Mouse (Mus musculus): ENCODE measurements around the gene Epb41l1.

DNA sequence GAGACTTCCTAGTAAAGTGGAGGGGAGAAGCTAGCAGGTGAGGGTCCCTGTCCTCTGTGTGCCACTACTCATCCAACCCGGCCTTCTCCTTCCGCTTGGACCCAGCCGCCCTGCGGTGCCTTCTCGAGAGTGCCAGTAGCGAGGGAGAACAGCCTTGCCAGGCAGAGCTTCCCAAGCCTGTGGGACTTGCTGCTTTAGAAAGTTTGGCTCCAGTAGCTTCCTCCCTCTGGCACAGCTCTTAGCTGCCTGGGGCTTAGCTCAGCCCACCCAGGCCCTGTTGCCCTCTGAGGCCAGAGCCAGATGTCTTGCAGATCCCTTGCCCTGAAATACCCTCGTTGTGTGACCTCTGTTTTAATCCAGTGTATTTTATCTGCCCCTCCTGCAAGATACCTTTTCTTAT is 50.2 kb downstream of the Epb41l1 start:
- TF ChIP-seq GATA1 (IDR thresholded peaks at IDR 0.05; ENCODE audit: borderline replicate concordance, low read length) = no peak
- no peak for TF ChIP-seq FLI1 (IDR thresholded peaks at IDR 0.05; ENCODE audit: low read length)

All from megakaryocyte, embryonic 14.5 days (primary cell).